Mouse (Mus musculus) thymus, postnatal 36 days (tissue): ENCODE results near the gene Pik3r2.

Source experiments
- DNase-seq, 2 experiments: peaks; one replicate each; pipeline ENCODE4 v3.0.0; 2022; ENCODE audit warnings: mixed read lengths in 2 of 2

Gene Pik3r2

GRCm38 (mm10) chr8:70738211-70738610 lies 38.3 kb downstream of the Pik3r2 start:
- DNase-seq: no peak

GRCm38 (mm10) chr8:70737705-70738104 lies 38.8 kb downstream of the Pik3r2 start:
- DNase-seq: no peak

DNA sequence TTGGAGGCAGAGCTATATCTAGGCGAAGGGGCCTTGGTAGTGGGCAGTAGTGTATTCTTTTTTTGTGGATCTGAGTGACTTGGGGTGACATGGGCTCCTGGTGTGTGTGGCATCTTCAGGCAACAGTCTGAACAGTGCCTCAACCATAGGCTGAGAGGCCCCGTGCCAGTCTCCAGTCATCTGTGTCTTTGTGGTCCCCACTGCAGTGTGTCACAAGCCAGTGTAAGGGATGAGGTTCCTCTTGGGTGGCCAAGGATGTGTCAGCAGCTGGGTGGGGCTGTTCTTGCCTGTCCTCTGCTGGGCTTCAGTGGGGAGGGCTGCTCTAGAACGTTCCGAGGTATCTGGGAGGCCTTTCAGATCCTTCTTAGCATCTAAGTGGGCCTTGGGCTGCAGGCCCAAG lies 45.6 kb downstream of the Pik3r2 start:
- DNase-seq: peak in 1 of 2 experiments; percentile 2

- DNase-seq: peak; percentile 31 to 46
Observed at GRCm38 (mm10) chr8:70729808-70730475, 46.6 kb downstream of the Pik3r2 start.

- peak in 1 of 2 experiments; percentile 4 for DNase-seq
Observed at GRCm38 (mm10) chr8:70726721-70727120, 49.8 kb downstream of the Pik3r2 start.

GRCm38 (mm10) chr8:70725792-70726447 lies 50.6 kb downstream of the Pik3r2 start:
- peak in 1 of 2 experiments; percentile 3 for DNase-seq

- DNase-seq: peak in 1 of 2 experiments; percentile 3
Observed at GRCm38 (mm10) chr8:70724216-70724615, 52.3 kb downstream of the Pik3r2 start.

- DNase-seq: peak in 1 of 2 experiments; percentile 5
Observed at GRCm38 (mm10) chr8:70723486-70724210, 52.9 kb downstream of the Pik3r2 start, which contains the start of gene Pde4c. Pde4c (plus strand) TSS chr8:70723720.

- peak in 1 of 2 experiments; percentile 13 for DNase-seq
Observed at GRCm38 (mm10) chr8:70721601-70722000, 54.9 kb downstream of the Pik3r2 start.

DNA sequence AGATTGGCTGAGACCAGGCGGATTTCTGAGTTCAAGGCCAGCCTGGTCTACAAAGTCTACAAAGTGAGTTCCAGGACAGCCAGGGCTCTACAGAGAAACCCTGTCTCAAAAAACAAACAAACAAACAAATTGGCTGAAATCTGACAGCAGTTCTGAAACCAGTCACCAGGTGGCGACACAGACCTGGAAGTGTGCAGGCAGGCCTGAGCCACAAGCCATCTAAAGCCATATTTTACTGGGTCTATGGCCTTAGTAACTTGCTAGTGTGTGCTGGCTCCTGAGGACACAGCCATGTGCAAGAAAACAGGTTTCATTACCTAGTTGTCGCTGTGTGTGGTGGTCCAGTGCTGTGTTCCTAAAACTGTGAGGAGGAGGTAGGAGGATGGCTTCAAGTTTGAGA lies 55.8 kb downstream of the Pik3r2 start:
- peak; percentile 59 to 70 for DNase-seq

DNA sequence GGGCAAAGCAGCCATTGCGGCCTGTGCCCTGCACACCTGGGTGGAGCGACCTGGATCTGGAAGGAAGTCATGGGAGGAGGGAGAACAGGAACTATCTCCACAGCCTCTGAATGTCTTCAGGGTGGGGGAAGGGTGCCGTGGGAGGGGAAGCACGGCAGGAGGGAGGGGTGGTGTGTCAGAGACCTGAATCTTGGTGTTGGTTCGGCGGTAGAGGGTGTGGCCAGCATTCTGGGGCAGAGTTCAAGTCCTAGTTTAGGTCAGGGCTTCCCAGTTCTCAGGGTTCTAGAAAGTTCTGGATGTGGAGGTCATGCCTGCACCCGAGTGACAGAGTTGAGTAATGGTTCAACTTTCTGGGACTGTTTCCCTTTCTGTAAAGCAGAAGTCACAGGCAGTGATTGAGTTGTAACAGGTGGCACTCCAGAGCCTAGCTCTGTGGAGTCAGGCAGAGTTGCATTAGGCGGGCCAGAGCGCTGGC lies 56.7 kb downstream of the Pik3r2 start:
- DNase-seq: peak in 1 of 2 experiments; percentile 12

GRCm38 (mm10) chr8:70718297-70718696 lies 58.2 kb downstream of the Pik3r2 start, which contains the start of gene Gm3336:
Gm3336 (plus strand) TSS chr8:70718543.
- DNase-seq: peak; percentile 79 to 83
